Mouse (Mus musculus) ES-Bruce4 (cell line): Measurements from ENCODE around the gene Amn.

Experiments used
- CTCF ChIP-seq: IDR thresholded peaks from one replicate; pipeline ENCODE4 v1.8.1; 2011; ENCODE audit warnings: low read depth, low read length
- POLR2A ChIP-seq: IDR thresholded peaks from one replicate; pipeline ENCODE4 v1.8.1; 2011; ENCODE audit warnings: low read length; ENCODE audit not compliant: insufficient read depth

GRCm38 (mm10) chr12:111266592-111266991, 4.3 kb upstream of the Amn start:
- TF ChIP-seq CTCF = no peak
- TF ChIP-seq POLR2A = no peak
